Mouse (Mus musculus): ENCODE measurements around the gene Spcs2. TPM values are rescaled to one million over a fixed set of nuclear protein-coding genes. Genes with fewer than 3 reads are reported as not detected.
A peak's percentile ranks its signal among the peaks of the same experiment; 100 is the strongest.

Gene Spcs2
- total RNA-seq, 2 experiments from 2014 or later = 55.7 to 62.1 TPM

DNA sequence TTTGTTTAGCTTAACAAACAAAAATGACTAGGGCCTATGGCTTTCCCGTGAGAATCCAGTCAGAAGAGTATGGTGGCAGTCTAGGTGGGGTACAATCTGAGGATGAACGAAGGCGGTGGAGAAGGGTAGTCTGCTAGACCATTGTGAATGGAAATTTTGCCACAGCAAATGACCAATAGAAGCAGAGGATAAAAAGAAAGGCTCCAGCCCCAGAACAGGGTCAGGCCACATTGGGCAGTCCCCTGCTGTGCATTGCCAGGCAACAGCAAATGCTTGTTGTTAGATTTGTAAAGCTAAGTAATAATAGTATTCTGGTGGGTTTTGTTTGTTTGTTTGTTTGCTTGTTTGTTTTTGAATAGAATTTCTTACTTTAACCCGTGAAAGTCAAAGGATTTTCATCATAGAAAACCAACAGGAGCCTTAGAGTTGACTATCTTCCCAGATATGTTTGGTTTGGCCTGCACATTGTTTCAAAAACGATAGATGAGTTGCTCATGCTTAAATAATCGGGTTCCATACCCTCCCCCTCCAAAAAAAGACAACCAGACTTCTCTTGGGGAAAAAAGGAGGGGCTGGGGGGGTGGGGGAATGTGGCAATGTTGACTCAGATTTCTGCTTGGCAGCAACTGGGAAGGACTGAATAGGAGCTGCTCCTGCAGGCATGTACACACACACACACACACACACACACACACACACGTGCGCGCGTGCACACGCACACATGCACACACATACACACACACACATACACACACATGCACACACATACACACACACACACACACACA lies 1.2 kb upstream of the Spcs2 start:
- DNase-seq = no peak

DNA sequence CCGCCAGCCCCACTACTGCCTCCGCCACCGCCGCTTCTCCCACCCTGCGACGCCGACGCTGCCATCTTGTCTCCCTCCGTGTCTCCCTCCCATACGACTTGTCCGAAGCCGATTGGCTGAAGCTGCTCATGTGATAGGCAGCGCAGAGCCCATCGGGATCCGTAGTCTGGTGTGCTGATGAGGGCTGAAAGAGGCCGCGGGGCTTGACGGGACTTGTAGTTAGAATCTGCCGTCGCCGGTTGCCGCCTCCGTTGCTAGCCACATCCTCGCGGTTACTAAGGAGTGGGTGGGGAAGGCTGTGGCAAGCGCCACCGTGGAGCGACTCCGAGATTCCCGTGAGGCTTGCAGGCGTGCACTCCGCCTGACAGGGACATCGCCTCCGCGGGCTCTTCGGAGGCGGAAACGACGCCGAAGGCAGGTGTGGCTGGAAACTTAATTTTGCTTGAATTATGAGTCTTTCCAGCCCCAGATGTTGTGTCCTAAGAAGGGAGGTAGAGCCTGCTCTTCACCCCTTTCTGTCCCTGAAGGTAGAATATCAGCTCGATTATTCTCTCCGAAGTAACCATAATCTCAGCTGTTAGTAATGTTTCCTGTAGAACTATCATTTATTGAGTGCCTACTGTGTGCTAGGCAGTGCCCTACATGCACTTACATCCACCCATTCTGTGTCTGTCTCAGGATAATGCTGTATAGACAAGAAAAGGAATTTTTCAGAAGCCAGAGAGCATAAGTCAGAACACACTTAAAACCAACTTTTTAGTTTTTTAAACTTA lies 4.3 kb downstream of the Spcs2 start, which contains the start of gene Xrra1:
Xrra1 (plus strand) TSS at position 304 of the 773 bp plus-strand sequence.
- peak; percentile 92 for DNase-seq

GRCm38 (mm10) chr7:99858175-99858812 lies 5.0 kb downstream of the Spcs2 start:
- DNase-seq = no peak

GRCm38 (mm10) chr7:99856266-99856861 lies 6.9 kb downstream of the Spcs2 start:
- no peak for DNase-seq

DNA sequence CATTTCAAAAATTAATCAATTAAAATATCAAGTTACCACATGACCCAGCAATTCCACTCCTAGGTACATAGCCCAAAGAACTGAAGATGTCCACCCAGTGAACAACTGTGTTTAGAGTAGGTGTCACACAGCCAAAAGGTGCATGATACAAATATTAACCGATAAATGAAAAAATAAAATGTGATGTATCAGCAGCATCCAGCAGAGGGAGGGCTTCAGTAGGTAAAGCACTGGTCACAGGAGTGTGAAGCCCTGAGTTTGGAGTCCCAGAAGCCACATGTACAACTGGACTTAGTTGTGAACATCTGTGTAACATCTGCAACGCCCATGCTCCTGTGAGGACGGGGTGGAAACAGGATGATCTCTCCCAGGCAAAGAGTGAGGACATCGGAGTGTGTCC lies 9.0 kb downstream of the Spcs2 start:
- no peak for DNase-seq

DNA sequence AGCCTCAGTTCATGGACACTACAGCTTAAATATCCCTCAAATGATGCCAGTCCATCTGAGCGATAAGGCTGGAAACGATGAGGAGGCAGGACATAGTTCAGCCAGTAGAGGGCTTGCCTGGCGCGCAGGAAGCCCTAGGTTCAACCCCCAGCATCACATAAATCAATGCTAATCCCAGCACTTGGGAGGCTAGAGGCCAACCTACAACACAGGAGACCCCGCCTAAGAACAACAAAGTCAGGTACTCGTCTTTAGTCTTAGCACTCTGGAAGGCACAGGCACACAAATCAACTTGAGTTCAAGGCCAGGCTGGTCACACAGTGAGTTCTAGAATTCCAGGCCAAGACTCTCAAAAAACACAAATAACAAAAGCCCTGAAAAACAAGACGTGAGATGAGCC lies 9.9 kb downstream of the Spcs2 start:
- no peak for DNase-seq

DNA sequence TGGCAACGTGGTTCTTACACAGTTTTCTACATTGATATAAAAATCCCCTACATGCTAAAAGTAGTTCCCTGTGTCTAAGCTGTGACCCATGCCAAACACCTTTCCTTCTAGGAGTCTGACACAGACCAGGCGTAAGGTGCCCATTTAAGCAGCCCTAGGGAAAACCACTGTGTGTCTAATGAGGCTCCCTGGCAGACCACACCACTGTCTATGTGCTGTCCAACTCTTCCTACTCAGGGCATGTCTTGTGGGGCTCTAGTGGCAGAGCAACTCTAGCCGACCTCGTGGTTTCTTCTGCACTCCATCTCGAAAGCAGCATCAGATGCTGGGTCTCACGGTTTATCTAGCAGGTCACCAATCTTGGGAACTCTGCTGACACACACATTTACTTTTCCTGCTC lies 11.6 kb downstream of the Spcs2 start:
- no peak for DNase-seq

- DNase-seq = no peak
Observed at GRCm38 (mm10) chr7:99851121-99851520, 12.1 kb downstream of the Spcs2 start.

GRCm38 (mm10) chr7:99850534-99850933 lies 12.7 kb downstream of the Spcs2 start:
- DNase-seq = no peak

- DNase-seq = no peak
Observed at GRCm38 (mm10) chr7:99845533-99846236, 17.6 kb downstream of the Spcs2 start.

GRCm38 (mm10) chr7:99838241-99838640 lies 25.0 kb downstream of the Spcs2 start:
- DNase-seq = no peak

GRCm38 (mm10) chr7:99837358-99838071 lies 25.7 kb downstream of the Spcs2 start:
- no peak for DNase-seq

DNA sequence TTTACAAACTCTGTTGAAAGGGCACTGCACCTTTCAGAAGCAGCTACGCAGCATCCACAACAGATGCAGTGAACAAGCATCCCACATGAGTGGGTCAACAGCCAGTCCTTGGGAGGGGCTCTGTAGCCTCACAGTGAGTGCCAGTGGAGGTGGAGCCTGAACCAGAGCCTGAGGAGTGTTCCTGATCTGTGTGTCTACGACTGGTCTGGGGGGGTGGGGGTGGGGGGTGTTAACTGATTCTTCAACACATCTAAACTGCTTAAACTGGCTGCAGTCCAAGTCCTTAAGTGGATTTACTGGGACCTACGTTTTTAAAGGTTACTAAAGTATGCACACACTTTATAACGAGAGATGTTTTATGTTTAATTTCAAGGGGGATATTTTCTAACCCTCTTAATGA lies 26.5 kb downstream of the Spcs2 start:
- no peak for DNase-seq

GRCm38 (mm10) chr7:99834314-99834853 lies 28.9 kb downstream of the Spcs2 start:
- no peak for DNase-seq

DNA sequence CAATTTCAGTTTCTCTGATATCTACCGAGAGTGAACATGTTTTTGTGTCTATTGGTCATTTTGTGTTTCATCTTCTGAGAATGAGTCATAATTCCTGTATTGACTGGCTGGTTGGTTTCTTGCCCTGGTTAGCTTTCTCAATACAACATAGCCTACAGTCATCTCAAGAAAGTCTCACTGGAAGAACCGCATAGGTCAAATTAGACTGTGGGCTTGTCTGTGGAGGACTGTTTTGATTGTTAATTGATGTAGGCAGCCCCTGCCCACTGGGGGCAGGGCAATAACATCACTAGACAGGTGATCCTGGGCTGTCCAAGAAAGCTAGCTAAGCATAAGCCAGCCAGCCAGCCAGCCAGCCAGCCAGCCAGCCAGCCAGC lies 29.4 kb downstream of the Spcs2 start:
- DNase-seq = no peak

- DNase-seq = no peak
Observed at GRCm38 (mm10) chr7:99833115-99833845, 30.0 kb downstream of the Spcs2 start.

GRCm38 (mm10) chr7:99828083-99828570 lies 35.1 kb downstream of the Spcs2 start, which contains the start of gene Neu3:
Neu3 (minus strand) TSS chr7:99828417.
- peak; percentile 94 for DNase-seq

GRCm38 (mm10) chr7:99826096-99826495 lies 37.2 kb downstream of the Spcs2 start:
- no peak for DNase-seq

DNA sequence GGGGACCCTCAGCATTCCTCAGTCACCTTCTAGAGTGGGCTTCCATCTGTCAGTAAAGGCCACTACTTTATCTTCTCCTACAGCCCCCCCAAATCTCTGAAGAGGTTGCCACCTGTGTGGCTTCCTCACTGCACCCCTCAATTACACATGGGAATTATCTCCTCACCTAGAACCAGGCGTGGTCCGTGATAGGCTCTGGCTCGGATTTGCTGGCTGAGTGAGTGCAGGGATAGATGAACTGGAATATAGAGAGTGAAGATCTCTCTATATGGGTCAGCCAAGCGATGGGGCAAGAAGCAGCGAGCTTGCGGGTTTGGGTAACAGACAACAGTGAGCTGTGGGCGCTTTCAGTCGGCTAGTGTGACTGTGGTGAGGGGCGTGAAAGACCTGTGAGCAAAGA lies 37.8 kb downstream of the Spcs2 start:
- DNase-seq = no peak

All from gastrocnemius, postnatal 10 days (tissue).